Mouse (Mus musculus): ENCODE measurements around the gene Cfap61. TPM values are rescaled to one million over a fixed set of nuclear protein-coding genes. Genes with fewer than 3 reads are reported as not detected.

Gene Cfap61
- polyA plus RNA-seq (2014; fragmentation: Nextera tagmentation; extraction: Ambion mirVana): 0.24 and 0.38 TPM in 2 replicates

GRCm38 (mm10) chr2:145934339-145935231, at the start of gene Cfap61, which contains the start of gene Crnkl1:
TSS of gene Cfap61 (plus strand) at chr2:145934784.
TSS of gene Crnkl1 (minus strand) at chr2:145935014.
- under 1% methylated on average over 61 of the region's 61 CpGs for WGBS

DNA sequence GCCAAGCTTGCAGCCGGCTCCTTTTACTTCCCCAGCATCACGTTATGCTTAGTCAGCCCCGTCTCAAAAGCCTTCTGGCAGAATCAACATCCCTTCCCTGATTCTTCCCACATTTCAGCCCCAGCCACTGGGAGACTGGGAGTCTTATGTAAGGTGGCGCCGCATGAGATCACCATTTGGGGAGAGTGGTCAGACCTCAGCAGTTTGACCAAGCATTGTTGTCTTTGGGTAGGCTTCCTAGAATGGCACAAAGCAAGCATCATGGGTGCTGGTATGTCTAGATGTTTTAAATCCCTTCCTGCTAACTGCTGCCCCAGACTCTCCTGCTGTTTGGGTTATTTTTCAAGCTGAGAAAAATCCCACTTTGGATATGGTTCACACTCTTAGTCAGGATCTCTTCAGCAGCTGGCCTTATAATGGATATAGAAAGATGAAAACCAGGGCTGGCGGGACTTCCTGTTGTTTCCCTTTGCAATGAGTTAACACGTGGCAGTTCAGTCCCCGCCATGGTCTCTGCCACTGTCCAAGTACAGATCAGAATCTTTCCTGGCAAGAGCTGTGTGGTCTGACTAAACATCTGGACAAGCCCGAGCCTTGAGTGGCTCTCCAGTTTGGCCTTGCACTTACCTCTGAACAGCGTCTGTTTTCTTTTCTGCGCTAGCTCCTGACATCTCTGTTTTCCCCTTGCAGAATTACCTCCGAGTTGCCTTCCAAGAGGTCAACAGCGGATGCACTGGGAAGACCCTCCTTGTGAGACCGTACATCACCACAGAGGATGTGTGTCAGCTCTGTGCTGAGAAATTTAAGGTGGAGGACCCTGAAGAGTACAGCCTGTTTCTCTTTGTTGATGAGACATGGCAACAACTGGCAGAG, 49.4 kb upstream of the Cfap61 start:
- Histone ChIP-seq H3K36me3 (ENCODE audit: control insufficient read depth, insufficient read depth, low read length) (peaks cover 33% of the 10 kb centered on the region), H3K27me3 (replicated peaks; ENCODE audit: control insufficient read depth, insufficient read depth, low read length) (no peaks in the 10 kb centered on the region), H3K9me3 (ENCODE audit: control insufficient read depth, low read length) (no peaks in the 10 kb centered on the region), H3K4me2 (ENCODE audit: low read length) (no peak overlapping the region), H3K9ac (ENCODE audit: low read length) (no peak overlapping the region), H3K27ac (ENCODE audit: low read depth) (peak overlapping the region; percentile 49), H3K4me3 (ENCODE audit: low read depth, low read length) (no peak overlapping the region), H3K4me1 (replicated peaks; ENCODE audit: control insufficient read depth, insufficient read depth, low read length) (peaks cover 39% of the 10 kb centered on the region)
- no peak; the same call in 1 of the 2 replicates for ATAC-seq (replicated peaks; ENCODE audit: low FRiP score, low TSS enrichment, low read depth)
- WGBS: 39% methylated on average over 14 of the region's 14 CpGs
- no peak for DNase-seq (ENCODE audit: low spot score)

More at GRCm38 (mm10) chr2:145934339-145935231, at the start of gene Cfap61, which contains the start of gene Crnkl1:
- Histone ChIP-seq H3K4me3 (ENCODE audit: low read depth, low read length) (peak within 1 kb of the TSS; percentile 94), H3K4me2 (ENCODE audit: low read length) (peak within 1 kb of the TSS; percentile 89), H3K9ac (ENCODE audit: low read length) (peak within 1 kb of the TSS; percentile 66), H3K36me3 (ENCODE audit: control insufficient read depth, insufficient read depth, low read length) (peaks cover 30% of the 10 kb centered on the region), H3K27me3 (replicated peaks; ENCODE audit: control insufficient read depth, insufficient read depth, low read length) (no peaks in the 10 kb centered on the region), H3K27ac (ENCODE audit: low read depth) (no peak within 1 kb of the TSS), H3K4me1 (replicated peaks; ENCODE audit: control insufficient read depth, insufficient read depth, low read length) (peaks cover 6% of the 10 kb centered on the region), H3K9me3 (ENCODE audit: control insufficient read depth, low read length) (no peaks in the 10 kb centered on the region)
- DNase-seq (ENCODE audit: low spot score): peak; percentile 96
- peak; percentile 96 for ATAC-seq (replicated peaks; ENCODE audit: low FRiP score, low TSS enrichment, low read depth)

- peak overlapping the region; percentile 64 for H3K27ac ChIP-seq (ENCODE audit: low read depth)
- no peak for DNase-seq (ENCODE audit: low spot score)
- WGBS: 52% methylated on average over 14 of the region's 14 CpGs
- no peaks in the 10 kb centered on the region for H3K9me3 ChIP-seq (ENCODE audit: control insufficient read depth, low read length)
- H3K9ac ChIP-seq (ENCODE audit: low read length): no peak overlapping the region
- peaks cover 25% of the 10 kb centered on the region for H3K36me3 ChIP-seq (ENCODE audit: control insufficient read depth, insufficient read depth, low read length)
- no peak overlapping the region for H3K4me3 ChIP-seq (ENCODE audit: low read depth, low read length)
- H3K4me1 ChIP-seq (replicated peaks; ENCODE audit: control insufficient read depth, insufficient read depth, low read length): peaks cover 39% of the 10 kb centered on the region
- H3K4me2 ChIP-seq (ENCODE audit: low read length): no peak overlapping the region
- H3K27me3 ChIP-seq (replicated peaks; ENCODE audit: control insufficient read depth, insufficient read depth, low read length): no peaks in the 10 kb centered on the region
- 0 out of 2 replicates have a peak, but pooled peaks have one; percentile 9 for ATAC-seq (replicated peaks; ENCODE audit: low FRiP score, low TSS enrichment, low read depth)
Observed at GRCm38 (mm10) chr2:145887937-145888765, 46.4 kb upstream of the Cfap61 start.

DNA sequence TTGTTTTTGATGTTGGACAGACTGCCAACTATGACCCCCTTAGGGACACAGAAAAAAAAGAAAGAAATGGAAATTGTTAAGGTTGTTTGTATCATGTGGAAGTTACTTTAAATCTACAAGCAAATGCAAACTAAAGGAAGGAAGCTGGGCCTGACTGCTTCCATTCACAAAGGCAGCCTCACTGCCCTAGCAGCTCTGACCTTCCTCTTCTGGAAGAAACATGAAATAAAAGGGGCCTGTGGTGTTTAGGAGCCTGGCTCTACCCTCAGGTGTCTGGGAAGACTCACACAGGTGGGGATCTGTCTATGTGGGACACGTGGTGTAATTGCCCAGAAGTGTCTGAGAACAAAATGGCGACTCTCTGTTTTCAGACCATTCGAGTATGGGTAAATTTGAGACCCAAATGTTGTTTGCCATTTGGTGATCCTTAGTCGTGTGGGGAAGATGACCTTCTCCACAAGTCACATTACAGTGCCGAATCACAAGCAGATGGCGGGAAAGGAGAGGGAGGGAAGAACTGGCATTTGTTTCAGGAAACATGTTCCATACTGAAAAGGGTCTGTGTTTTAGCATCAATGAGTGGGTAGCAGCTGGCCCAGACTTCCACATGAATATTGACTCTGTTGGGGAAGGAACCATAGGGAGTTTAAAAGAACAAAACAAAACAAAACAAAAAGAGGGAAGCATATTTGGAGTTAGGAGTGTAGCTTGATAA, 45.7 kb upstream of the Cfap61 start:
- WGBS: 47% methylated on average over 6 of the region's 6 CpGs

GRCm38 (mm10) chr2:145890571-145890970, 44.0 kb upstream of the Cfap61 start:
- H3K27me3 ChIP-seq (replicated peaks; ENCODE audit: control insufficient read depth, insufficient read depth, low read length): no peaks in the 10 kb centered on the region

More for the DNA sequence above, 45.7 kb upstream of the Cfap61 start:
- ATAC-seq (replicated peaks; ENCODE audit: low FRiP score, low TSS enrichment, low read depth) (no peak), DNase-seq (ENCODE audit: low spot score) (no peak)
- no peak overlapping the region for H3K9ac ChIP-seq (ENCODE audit: low read length)
- H3K36me3 ChIP-seq (ENCODE audit: control insufficient read depth, insufficient read depth, low read length): peaks cover 21% of the 10 kb centered on the region
- H3K27me3 ChIP-seq (replicated peaks; ENCODE audit: control insufficient read depth, insufficient read depth, low read length): no peaks in the 10 kb centered on the region
- peaks cover 37% of the 10 kb centered on the region for H3K4me1 ChIP-seq (replicated peaks; ENCODE audit: control insufficient read depth, insufficient read depth, low read length)
- no peak overlapping the region for H3K4me3 ChIP-seq (ENCODE audit: low read depth, low read length)
- no peak overlapping the region for H3K4me2 ChIP-seq (ENCODE audit: low read length)
- H3K27ac ChIP-seq (ENCODE audit: low read depth): peak overlapping the region; percentile 64
- H3K9me3 ChIP-seq (ENCODE audit: control insufficient read depth, low read length): no peaks in the 10 kb centered on the region

GRCm38 (mm10) chr2:145893756-145894155, 40.8 kb upstream of the Cfap61 start:
- H3K4me3 ChIP-seq (ENCODE audit: low read depth, low read length): no peak overlapping the region
- no peak for DNase-seq (ENCODE audit: low spot score)
- H3K4me1 ChIP-seq (replicated peaks; ENCODE audit: control insufficient read depth, insufficient read depth, low read length): peaks cover 7% of the 10 kb centered on the region
- H3K27ac ChIP-seq (ENCODE audit: low read depth): no peak overlapping the region
- no peaks in the 10 kb centered on the region for H3K27me3 ChIP-seq (replicated peaks; ENCODE audit: control insufficient read depth, insufficient read depth, low read length)
- no peak overlapping the region for H3K4me2 ChIP-seq (ENCODE audit: low read length)
- H3K9me3 ChIP-seq (ENCODE audit: control insufficient read depth, low read length): no peaks in the 10 kb centered on the region
- no peak overlapping the region for H3K9ac ChIP-seq (ENCODE audit: low read length)
- no peak for ATAC-seq (replicated peaks; ENCODE audit: low FRiP score, low TSS enrichment, low read depth)
- no peaks in the 10 kb centered on the region for H3K36me3 ChIP-seq (ENCODE audit: control insufficient read depth, insufficient read depth, low read length)
- 98% methylated on average over 6 of the region's 6 CpGs for WGBS

More at GRCm38 (mm10) chr2:145890571-145890970, 44.0 kb upstream of the Cfap61 start:
- WGBS: 86% methylated on average over 2 of the region's 2 CpGs
- Histone ChIP-seq H3K4me3 (ENCODE audit: low read depth, low read length) (no peak overlapping the region), H3K4me2 (ENCODE audit: low read length) (no peak overlapping the region), H3K9me3 (ENCODE audit: control insufficient read depth, low read length) (no peaks in the 10 kb centered on the region), H3K4me1 (replicated peaks; ENCODE audit: control insufficient read depth, insufficient read depth, low read length) (peaks cover 21% of the 10 kb centered on the region), H3K36me3 (ENCODE audit: control insufficient read depth, insufficient read depth, low read length) (peaks cover 18% of the 10 kb centered on the region), H3K9ac (ENCODE audit: low read length) (no peak overlapping the region), H3K27ac (ENCODE audit: low read depth) (no peak overlapping the region)
- DNase-seq (ENCODE audit: low spot score) (no peak), ATAC-seq (replicated peaks; ENCODE audit: low FRiP score, low TSS enrichment, low read depth) (no peak)

- WGBS: 48% methylated on average over 9 of the region's 9 CpGs
- Histone ChIP-seq H3K27ac (ENCODE audit: low read depth) (no peak overlapping the region), H3K9me3 (ENCODE audit: control insufficient read depth, low read length) (no peaks in the 10 kb centered on the region), H3K4me1 (replicated peaks; ENCODE audit: control insufficient read depth, insufficient read depth, low read length) (no peaks in the 10 kb centered on the region), H3K27me3 (replicated peaks; ENCODE audit: control insufficient read depth, insufficient read depth, low read length) (no peaks in the 10 kb centered on the region), H3K4me3 (ENCODE audit: low read depth, low read length) (no peak overlapping the region), H3K4me2 (ENCODE audit: low read length) (no peak overlapping the region), H3K36me3 (ENCODE audit: control insufficient read depth, insufficient read depth, low read length) (no peaks in the 10 kb centered on the region), H3K9ac (ENCODE audit: low read length) (no peak overlapping the region)
- DNase-seq (ENCODE audit: low spot score) (no peak), ATAC-seq (replicated peaks; ENCODE audit: low FRiP score, low TSS enrichment, low read depth) (no peak)
Observed at GRCm38 (mm10) chr2:145898106-145898505, 36.5 kb upstream of the Cfap61 start.

All from intestine, embryonic 14.5 days (tissue).